Mouse (Mus musculus): ENCODE results near the gene Tmod4.
A peak's percentile ranks its signal among the peaks of the same experiment; 100 is the strongest.

DNA sequence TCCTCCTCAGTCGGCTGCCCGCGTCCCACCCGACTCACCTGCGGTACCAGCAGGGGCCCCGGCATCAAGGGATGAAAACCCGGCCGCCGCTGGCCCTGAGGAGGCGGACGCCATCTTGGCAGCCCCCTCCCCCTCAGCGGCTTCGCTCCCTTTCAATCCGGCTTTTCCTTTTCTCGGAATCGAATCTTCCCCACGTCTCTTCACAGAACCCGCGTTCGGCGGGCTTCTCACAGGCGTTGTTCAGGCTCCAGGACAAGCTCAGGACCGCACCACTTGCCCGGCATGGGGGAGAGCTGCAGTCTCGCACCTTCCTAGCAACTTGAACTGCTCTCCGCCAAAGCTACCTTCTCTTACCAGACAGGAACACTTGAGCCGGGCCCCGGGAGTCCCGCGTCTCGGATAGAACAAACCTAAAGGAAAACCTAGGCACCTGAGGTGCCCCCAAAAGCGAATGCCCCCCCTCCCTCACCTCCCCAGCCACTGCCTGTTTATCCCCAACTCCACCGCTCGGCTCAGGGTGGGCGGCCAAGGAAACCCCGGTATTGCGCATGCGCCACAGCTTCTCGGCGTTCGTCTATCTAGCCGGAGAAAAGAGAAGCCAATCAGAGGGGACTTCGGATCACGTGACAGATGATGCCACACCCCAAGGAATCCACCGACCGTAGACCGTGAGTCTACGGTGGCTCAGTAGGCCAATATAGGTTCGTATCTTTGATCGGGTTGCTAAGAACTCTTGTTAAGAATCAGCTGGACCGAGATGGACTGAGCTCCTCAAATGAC lies 17.7 kb upstream of the Tmod4 start, which contains the start of gene Pip5k1a:
- TF ChIP-seq CTCF (IDR thresholded peaks at IDR 0.05; ENCODE audit: low read depth) (0 out of 2 replicates have a peak, but pooled peaks have one; percentile 15), EP300 (IDR thresholded peaks at IDR 0.05; ENCODE audit: low read depth) (no peak; the same call in 1 of the 2 replicates)
